Mouse (Mus musculus) midbrain, embryonic 15.5 days (tissue): ENCODE data around the gene Pcgf2. TPM values are rescaled to one million over a fixed set of nuclear protein-coding genes. Genes with fewer than 3 reads are reported as not detected.
"Not testable (repeated sequence)": the region's sequence is repeated elsewhere in the genome, so short reads cannot be mapped to it uniquely, and the experiment has no call there.

Experiments used
- ATAC-seq: fragments of 200-750 bp; cut with Nextera tagmentation; replicated peaks from 2 replicates; pipeline ENCODE4 v1.8.0; 2017; ENCODE audit warnings: moderate TSS enrichment
- H3K27ac ChIP-seq: fragments of 300-500 bp; sonication (generic); 2 replicates; pipeline ENCODE4 v1.5.1; 2015; ENCODE audit warnings: mild to moderate bottlenecking, inconsistent platforms
- H3K27me3 ChIP-seq: fragments of 300-500 bp; sonication (generic); replicated peaks from 2 replicates; pipeline ENCODE4 v1.6.1; 2015; ENCODE audit warnings: inconsistent platforms
- H3K36me3 ChIP-seq: fragments of 300-500 bp; sonication (generic); replicated peaks from 2 replicates; pipeline ENCODE4 v1.6.1; 2015; ENCODE audit warnings: inconsistent platforms
- H3K4me1 ChIP-seq: fragments of 300-500 bp; sonication (generic); 2 replicates; pipeline ENCODE4 v1.6.1; 2015; ENCODE audit warnings: inconsistent platforms
- H3K4me2 ChIP-seq: fragments of 300-500 bp; sonication (generic); 2 replicates; pipeline ENCODE4 v1.6.1; 2015; ENCODE audit warnings: inconsistent platforms, mild to moderate bottlenecking, moderate library complexity
- H3K4me3 ChIP-seq: fragments of 300-500 bp; sonication (generic); 2 replicates; pipeline ENCODE4 v1.5.1; 2015; ENCODE audit warnings: mild to moderate bottlenecking, inconsistent platforms
- H3K9ac ChIP-seq: fragments of 300-500 bp; sonication (generic); 2 replicates; pipeline ENCODE4 v1.6.1; 2015; ENCODE audit warnings: mild to moderate bottlenecking, inconsistent platforms
- H3K9me3 ChIP-seq: fragments of 300-500 bp; sonication (generic); 2 replicates; pipeline ENCODE4 v1.6.1; 2016; ENCODE audit warnings: inconsistent platforms
- WGBS: fragments of 180-500 bp; shearing (Covaris S2); methylation state at CpG from one replicate; pipeline ENCODE4 v1.1.7; 2015; ENCODE audit warnings: mixed read lengths; 5-methylcytosine and 5-hydroxymethylcytosine counted together
- microRNA-seq: library from miRNA; unstranded; fragments of <30 nt; microRNA quantifications from one replicate; pipeline ENCODE4, GENCODE M21; 2016
- polyA plus RNA-seq: library from polyadenylated mRNA; unstranded; fragments of >200 nt; fragmentation: Nextera tagmentation; extraction: Ambion mirVana; gene quantifications from 2 replicates; pipeline ENCODE4 v1.2.1, GENCODE M21; 2015

The Pcgf2 gene
- polyA plus RNA-seq, 1 experiment from 2014 or later: 23.1 TPM

DNA sequence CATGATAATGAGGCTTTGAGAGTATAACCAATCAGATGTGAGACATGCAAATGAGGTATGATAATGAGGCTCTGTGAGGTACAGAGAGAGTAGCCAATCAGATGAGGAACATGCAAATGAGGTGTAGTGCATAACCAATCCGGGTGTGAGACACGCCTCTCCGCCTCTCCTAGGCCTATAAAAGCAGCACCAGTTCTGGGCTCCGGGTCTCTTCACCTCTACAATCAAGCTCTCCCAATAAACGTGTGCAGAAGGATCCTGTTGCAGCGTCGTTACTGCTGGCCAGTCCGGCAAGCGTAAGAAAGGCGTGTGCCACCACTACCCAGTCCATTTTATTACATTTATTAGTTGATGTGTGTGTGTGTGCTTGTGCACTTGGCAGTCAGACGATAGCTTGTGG is 46.9 kb downstream of the Pcgf2 start:
- H3K27ac ChIP-seq, H3K4me3 ChIP-seq, H3K4me1 ChIP-seq, H3K4me2 ChIP-seq, H3K9ac ChIP-seq, H3K9me3 ChIP-seq, H3K36me3 ChIP-seq, H3K27me3 ChIP-seq, ATAC-seq: not testable (repeated sequence)
- WGBS: 94% methylated on average over 11 of the region's 11 CpGs

- 50% methylated on average over 5 of the region's 5 CpGs for WGBS
- Histone ChIP-seq H3K9me3 (no peaks in the 10 kb centered on the region), H3K4me3 (no peak overlapping the region), H3K9ac (no peak overlapping the region), H3K27me3 (no peaks in the 10 kb centered on the region), H3K27ac (no peak overlapping the region), H3K4me1 (no peaks in the 10 kb centered on the region), H3K36me3 (no peaks in the 10 kb centered on the region), H3K4me2 (no peak overlapping the region)
- ATAC-seq: no peak
Observed at GRCm38 (mm10) chr11:97650341-97650740, 50.0 kb downstream of the Pcgf2 start.

GRCm38 (mm10) chr11:97648541-97648940 is 51.8 kb downstream of the Pcgf2 start:
- not testable (repeated sequence) for H3K4me3 ChIP-seq, H3K9ac ChIP-seq, ATAC-seq, H3K9me3 ChIP-seq, H3K4me1 ChIP-seq, H3K27me3 ChIP-seq, H3K27ac ChIP-seq, H3K36me3 ChIP-seq, H3K4me2 ChIP-seq
- 68% methylated on average over 4 of the region's 4 CpGs for WGBS

GRCm38 (mm10) chr11:97644834-97645233 is 55.5 kb downstream of the Pcgf2 start:
- no peak for ATAC-seq

DNA sequence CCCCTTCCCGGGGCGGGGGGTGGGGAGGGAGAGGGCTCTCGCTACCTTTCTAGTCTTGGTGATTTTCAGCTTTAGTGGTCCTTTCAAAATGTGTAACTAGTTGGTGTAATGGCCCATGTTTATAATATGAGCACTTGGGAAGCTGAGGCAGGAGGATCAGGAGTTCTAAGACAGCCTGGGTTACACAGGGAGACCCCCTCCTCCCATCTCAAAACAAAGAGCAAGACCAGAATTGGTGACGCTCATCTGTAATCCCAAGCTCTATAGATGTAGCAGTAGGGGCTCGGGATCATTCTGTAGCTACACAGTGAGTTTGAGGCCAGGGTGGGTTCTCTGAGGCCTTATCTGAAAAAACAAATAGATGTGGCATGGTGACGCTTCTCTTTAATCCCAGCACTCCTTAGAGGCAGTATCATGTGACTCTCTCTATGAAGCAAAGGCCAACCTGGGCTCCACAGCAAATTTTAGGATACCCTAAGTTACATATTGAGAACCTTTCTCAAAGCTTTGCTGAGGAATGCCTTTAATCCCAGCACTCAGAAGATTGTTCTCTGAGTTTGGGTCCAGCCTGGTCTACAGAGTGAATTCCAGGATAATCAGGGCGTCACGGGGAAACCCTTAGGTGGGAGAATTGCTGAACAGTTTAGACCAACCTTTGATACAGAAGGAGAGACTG is 56.8 kb downstream of the Pcgf2 start:
- H3K4me1 ChIP-seq: no peaks in the 10 kb centered on the region
- H3K9me3 ChIP-seq: no peaks in the 10 kb centered on the region
- no peaks in the 10 kb centered on the region for H3K36me3 ChIP-seq
- H3K4me2 ChIP-seq: no peak overlapping the region
- 79% methylated on average over 8 of the region's 8 CpGs for WGBS
- ATAC-seq: no peak
- H3K4me3 ChIP-seq: no peak overlapping the region
- no peaks in the 10 kb centered on the region for H3K27me3 ChIP-seq
- no peak overlapping the region for H3K27ac ChIP-seq
- no peak overlapping the region for H3K9ac ChIP-seq

More at GRCm38 (mm10) chr11:97644834-97645233, 55.5 kb downstream of the Pcgf2 start:
- Histone ChIP-seq H3K4me1 (no peaks in the 10 kb centered on the region), H3K4me3 (no peak overlapping the region), H3K27me3 (no peaks in the 10 kb centered on the region), H3K4me2 (no peak overlapping the region), H3K9ac (no peak overlapping the region), H3K9me3 (no peaks in the 10 kb centered on the region), H3K36me3 (no peaks in the 10 kb centered on the region), H3K27ac (no peak overlapping the region)
- WGBS: 11% methylated on average over 6 of the region's 6 CpGs

GRCm38 (mm10) chr11:97642746-97643145 is 57.6 kb downstream of the Pcgf2 start:
- no peak overlapping the region for H3K4me2 ChIP-seq
- H3K9me3 ChIP-seq: no peaks in the 10 kb centered on the region
- no peaks in the 10 kb centered on the region for H3K4me1 ChIP-seq
- no peak overlapping the region for H3K4me3 ChIP-seq
- no peaks in the 10 kb centered on the region for H3K36me3 ChIP-seq
- H3K9ac ChIP-seq: no peak overlapping the region
- WGBS: 47% methylated on average over 2 of the region's 2 CpGs
- H3K27ac ChIP-seq: no peak overlapping the region
- H3K27me3 ChIP-seq: no peaks in the 10 kb centered on the region
- no peak for ATAC-seq

DNA sequence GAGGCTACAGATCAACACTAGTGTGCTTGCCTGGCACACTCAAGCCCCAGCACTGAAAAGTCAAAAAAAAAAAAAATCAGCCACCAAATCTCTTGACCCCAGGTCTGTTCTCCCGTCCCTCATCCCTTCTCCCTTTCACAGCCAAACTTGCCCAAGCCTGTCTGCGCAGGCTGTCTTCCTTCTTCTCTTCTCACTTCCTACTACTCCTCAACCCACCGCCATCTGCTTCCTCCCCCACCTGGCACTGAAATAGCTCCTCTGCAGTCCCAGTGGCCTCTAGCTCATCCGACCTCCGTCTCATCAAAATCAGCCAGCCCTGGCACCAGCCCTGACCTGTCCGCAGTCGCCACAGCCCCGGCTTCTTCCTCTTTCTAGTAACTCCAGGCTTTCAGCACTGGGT is 58.6 kb downstream of the Pcgf2 start:
- no peak overlapping the region for H3K9ac ChIP-seq

More for the DNA sequence above, 58.6 kb downstream of the Pcgf2 start:
- WGBS: 67% methylated on average over 8 of the region's 8 CpGs
- Histone ChIP-seq H3K4me3 (no peak overlapping the region), H3K4me1 (no peaks in the 10 kb centered on the region), H3K27ac (no peak overlapping the region), H3K4me2 (no peak overlapping the region), H3K9me3 (no peaks in the 10 kb centered on the region), H3K36me3 (no peaks in the 10 kb centered on the region), H3K27me3 (no peaks in the 10 kb centered on the region)
- no peak for ATAC-seq

Small RNA genes lying within 50 kb of the gene (microRNA-seq; reads per million reads assigned to microRNA genes)
- gene Gm24158: not detected
- gene Mir6927: not detected
- 0.55 reads per million for gene Mir8102

Other genes with a start within 250 kb of the Pcgf2 start
- gene 4933428G20Rik, start 200.2 kb downstream of the Pcgf2 start, polyA plus RNA-seq: 1.3 and 1.6 TPM in 2 replicates
- 13.2 and 13.9 TPM in 2 replicates for gene Srcin1, start 124.3 kb downstream of the Pcgf2 start, polyA plus RNA-seq
- gene Epop, start 70.8 kb downstream of the Pcgf2 start, polyA plus RNA-seq: 1.9 and 2.5 TPM in 2 replicates
- 3.9 and 4.4 TPM in 2 replicates for gene Mllt6, start 37.1 kb downstream of the Pcgf2 start, polyA plus RNA-seq
- gene Cisd3, start 14.7 kb downstream of the Pcgf2 start, polyA plus RNA-seq: 21.6 and 26.4 TPM in 2 replicates
- 421 and 431 TPM in 2 replicates for gene Psmb3, start 2.9 kb upstream of the Pcgf2 start, polyA plus RNA-seq
- 4.3 and 4.9 TPM in 2 replicates for gene Pip4k2b, start 44.2 kb upstream of the Pcgf2 start, polyA plus RNA-seq
- 16.2 and 17.6 TPM in 2 replicates for gene Cwc25, start 66.1 kb upstream of the Pcgf2 start, polyA plus RNA-seq
- 0.50 and 1.1 TPM in 2 replicates for gene 1700001P01Rik, start 75.4 kb upstream of the Pcgf2 start, polyA plus RNA-seq
- 259 and 277 TPM in 2 replicates for gene Rpl23, start 81.9 kb upstream of the Pcgf2 start, polyA plus RNA-seq
- gene Lasp1, start 98.5 kb upstream of the Pcgf2 start, polyA plus RNA-seq: 198 and 199 TPM in 2 replicates
- 33.3 and 33.8 TPM in 2 replicates for gene B230217C12Rik, start 140.3 kb upstream of the Pcgf2 start, polyA plus RNA-seq
- 0.57 and 0.70 TPM in 2 replicates for gene Fbxo47, start 183.7 kb upstream of the Pcgf2 start, polyA plus RNA-seq